Mouse (Mus musculus) midbrain, embryonic 13.5 days (tissue): ENCODE measurements around the gene Ptn. TPM values are rescaled to one million over a fixed set of nuclear protein-coding genes. Genes with fewer than 3 reads are reported as not detected.
A peak's percentile ranks its signal among the peaks of the same experiment; 100 is the strongest.

Source experiments
- ATAC-seq: fragments of 200-750 bp; cut with Nextera tagmentation; 2 replicates; pipeline ENCODE4 v1.8.0; 2017; ENCODE audit warnings: mild to moderate bottlenecking, moderate TSS enrichment, moderate library complexity
- H3K27ac ChIP-seq: fragments of 300-500 bp; sonication (generic); 2 replicates; pipeline ENCODE4 v1.5.1; 2015; ENCODE audit warnings: inconsistent platforms, mild to moderate bottlenecking, moderate library complexity
- H3K27me3 ChIP-seq: fragments of 300-500 bp; sonication (generic); 2 replicates; pipeline ENCODE4 v1.6.1; 2015; ENCODE audit warnings: mild to moderate bottlenecking, inconsistent platforms
- H3K36me3 ChIP-seq: fragments of 300-500 bp; sonication (generic); 2 replicates; pipeline ENCODE4 v1.6.1; 2015; ENCODE audit warnings: mild to moderate bottlenecking, inconsistent platforms
- H3K4me1 ChIP-seq: fragments of 300-500 bp; sonication (generic); replicated peaks from 2 replicates; pipeline ENCODE4 v1.6.1; 2015; ENCODE audit warnings: inconsistent platforms
- H3K4me2 ChIP-seq: fragments of 300-500 bp; sonication (generic); replicated peaks from 2 replicates; pipeline ENCODE4 v1.6.1; 2015; ENCODE audit warnings: moderate library complexity, mild to moderate bottlenecking, inconsistent platforms
- H3K4me3 ChIP-seq: fragments of 300-500 bp; sonication (generic); replicated peaks from 2 replicates; pipeline ENCODE4 v1.5.1; 2015; ENCODE audit warnings: mild to moderate bottlenecking, inconsistent platforms
- H3K9ac ChIP-seq: fragments of 300-500 bp; sonication (generic); replicated peaks from 2 replicates; pipeline ENCODE4 v1.6.1; 2015; ENCODE audit warnings: mild to moderate bottlenecking, inconsistent platforms
- H3K9me3 ChIP-seq: fragments of 300-500 bp; sonication (generic); 2 replicates; pipeline ENCODE4 v1.6.1; 2016; ENCODE audit warnings: mild to moderate bottlenecking, inconsistent platforms
- WGBS: fragments of 180-500 bp; shearing (Covaris S2); methylation state at CpG from one replicate; pipeline ENCODE4 v1.1.7; 2015; 5-methylcytosine and 5-hydroxymethylcytosine counted together
- polyA plus RNA-seq: library from polyadenylated mRNA; unstranded; fragments of >200 nt; fragmentation: Nextera tagmentation; extraction: Ambion mirVana; gene quantifications from 2 replicates; pipeline ENCODE4 v1.2.1, GENCODE M21; 2015

Ptn gene
- polyA plus RNA-seq, 1 experiment from 2014 or later: 499 TPM

GRCm38 (mm10) chr6:36810448-36810847 lies 428 bp upstream of the Ptn start:
- peaks cover 42% of the 10 kb centered on the region for H3K4me1 ChIP-seq
- peak; percentile 57 for ATAC-seq
- peak overlapping the region; percentile 70 for H3K4me2 ChIP-seq
- peak overlapping the region; percentile 76 for H3K9ac ChIP-seq
- H3K4me3 ChIP-seq: peak overlapping the region; percentile 52
- H3K9me3 ChIP-seq: no peaks in the 10 kb centered on the region
- H3K36me3 ChIP-seq: peaks cover 5% of the 10 kb centered on the region
- peak overlapping the region; percentile 87 for H3K27ac ChIP-seq
- WGBS: 4% methylated on average over 5 of the region's 5 CpGs
- H3K27me3 ChIP-seq: peaks cover 9% of the 10 kb centered on the region; the same call in 1 of the 2 replicates

GRCm38 (mm10) chr6:36809311-36809726 lies 701 bp downstream of the Ptn start:
- Histone ChIP-seq H3K4me2 (peak overlapping the region; percentile 70), H3K9me3 (no peaks in the 10 kb centered on the region), H3K27me3 (peaks cover 9% of the 10 kb centered on the region; the same call in 1 of the 2 replicates), H3K9ac (peak overlapping the region; percentile 76), H3K36me3 (peaks cover 5% of the 10 kb centered on the region), H3K4me1 (peaks cover 43% of the 10 kb centered on the region), H3K27ac (peak overlapping the region; percentile 87), H3K4me3 (peak overlapping the region; percentile 52)
- peak; percentile 71 for ATAC-seq
- under 1% methylated on average over 7 of the region's 7 CpGs for WGBS

GRCm38 (mm10) chr6:36808306-36809058 lies 1.5 kb downstream of the Ptn start:
- H3K4me3 ChIP-seq: peak overlapping the region; percentile 52
- WGBS: 18% methylated on average over 7 of the region's 7 CpGs
- peak overlapping the region; percentile 76 for H3K9ac ChIP-seq
- H3K4me2 ChIP-seq: peak overlapping the region; percentile 70
- no peaks in the 10 kb centered on the region for H3K9me3 ChIP-seq
- peak overlapping the region; percentile 87 for H3K27ac ChIP-seq
- no peak for ATAC-seq
- H3K36me3 ChIP-seq: peaks cover 8% of the 10 kb centered on the region
- H3K27me3 ChIP-seq: peaks cover 9% of the 10 kb centered on the region; the same call in 1 of the 2 replicates
- H3K4me1 ChIP-seq: peaks cover 43% of the 10 kb centered on the region

GRCm38 (mm10) chr6:36806906-36807305 lies 3.1 kb downstream of the Ptn start:
- Histone ChIP-seq H3K4me3 (peak overlapping the region; percentile 11), H3K27me3 (0 out of 2 replicates have a peak, but pooled peaks cover 2% of the 10 kb centered on the region), H3K4me1 (peaks cover 43% of the 10 kb centered on the region), H3K9ac (no peak overlapping the region), H3K36me3 (peaks cover 9% of the 10 kb centered on the region), H3K4me2 (peak overlapping the region; percentile 38), H3K27ac (no peak overlapping the region), H3K9me3 (no peaks in the 10 kb centered on the region)
- 85% methylated on average over 6 of the region's 6 CpGs for WGBS
- ATAC-seq: no peak

GRCm38 (mm10) chr6:36800309-36800946 lies 9.6 kb downstream of the Ptn start:
- ATAC-seq: no peak
- Histone ChIP-seq H3K9me3 (no peaks in the 10 kb centered on the region), H3K4me3 (no peak overlapping the region), H3K4me1 (peaks cover 25% of the 10 kb centered on the region), H3K9ac (no peak overlapping the region), H3K36me3 (0 out of 2 replicates have a peak, but pooled peaks cover 6% of the 10 kb centered on the region), H3K4me2 (peak overlapping the region; percentile 17; the same call in 1 of the 2 replicates), H3K27me3 (no peaks in the 10 kb centered on the region), H3K27ac (no peak overlapping the region)
- 67% methylated on average over 5 of the region's 5 CpGs for WGBS

GRCm38 (mm10) chr6:36797066-36797655 lies 12.9 kb downstream of the Ptn start:
- Histone ChIP-seq H3K27me3 (no peaks in the 10 kb centered on the region), H3K36me3 (0 out of 2 replicates have a peak, but pooled peaks cover 3% of the 10 kb centered on the region), H3K9me3 (no peaks in the 10 kb centered on the region), H3K4me1 (peaks cover 29% of the 10 kb centered on the region), H3K9ac (no peak overlapping the region), H3K27ac (peak overlapping the region; percentile 67), H3K4me2 (no peak overlapping the region), H3K4me3 (no peak overlapping the region)
- ATAC-seq: peak; percentile 88
- WGBS: 21% methylated on average over 3 of the region's 3 CpGs

GRCm38 (mm10) chr6:36794535-36794934 lies 15.5 kb downstream of the Ptn start:
- H3K4me1 ChIP-seq: peaks cover 41% of the 10 kb centered on the region
- 84% methylated on average over 4 of the region's 4 CpGs for WGBS
- no peak overlapping the region for H3K27ac ChIP-seq

GRCm38 (mm10) chr6:36793775-36794174 lies 16.2 kb downstream of the Ptn start:
- Histone ChIP-seq H3K4me1 (peaks cover 48% of the 10 kb centered on the region), H3K9ac (no peak overlapping the region), H3K4me3 (no peak overlapping the region), H3K9me3 (no peaks in the 10 kb centered on the region), H3K27ac (0 out of 2 replicates have a peak overlapping the region, but pooled peaks have one; percentile 14), H3K36me3 (no peaks in the 10 kb centered on the region), H3K4me2 (no peak overlapping the region), H3K27me3 (no peaks in the 10 kb centered on the region)
- 76% methylated on average over 5 of the region's 5 CpGs for WGBS
- ATAC-seq: no peak

More at GRCm38 (mm10) chr6:36794535-36794934, 15.5 kb downstream of the Ptn start:
- no peak for ATAC-seq
- Histone ChIP-seq H3K4me3 (no peak overlapping the region), H3K9me3 (no peaks in the 10 kb centered on the region), H3K4me2 (no peak overlapping the region), H3K27me3 (no peaks in the 10 kb centered on the region), H3K36me3 (no peaks in the 10 kb centered on the region), H3K9ac (no peak overlapping the region)

GRCm38 (mm10) chr6:36789261-36789660 lies 20.8 kb downstream of the Ptn start:
- peak overlapping the region; percentile 32; the same call in 1 of the 2 replicates for H3K4me2 ChIP-seq
- no peak for ATAC-seq

GRCm38 (mm10) chr6:36788576-36789191 lies 21.3 kb downstream of the Ptn start:
- Histone ChIP-seq H3K9me3 (no peaks in the 10 kb centered on the region), H3K4me2 (peak overlapping the region; percentile 32; the same call in 1 of the 2 replicates), H3K27ac (peak overlapping the region; percentile 72), H3K27me3 (peaks cover 11% of the 10 kb centered on the region), H3K36me3 (0 out of 2 replicates have a peak, but pooled peaks cover 5% of the 10 kb centered on the region), H3K4me3 (no peak overlapping the region), H3K9ac (no peak overlapping the region; the same call in 1 of the 2 replicates), H3K4me1 (peaks cover 61% of the 10 kb centered on the region)
- 15% methylated on average over 12 of the region's 12 CpGs for WGBS
- peak; percentile 86 for ATAC-seq

More at GRCm38 (mm10) chr6:36789261-36789660, 20.8 kb downstream of the Ptn start:
- 39% methylated on average over 4 of the region's 4 CpGs for WGBS
- Histone ChIP-seq H3K27me3 (peaks cover 8% of the 10 kb centered on the region), H3K9me3 (no peaks in the 10 kb centered on the region), H3K9ac (no peak overlapping the region), H3K4me3 (no peak overlapping the region), H3K36me3 (0 out of 2 replicates have a peak, but pooled peaks cover 5% of the 10 kb centered on the region), H3K4me1 (peaks cover 58% of the 10 kb centered on the region), H3K27ac (peak overlapping the region; percentile 72)

GRCm38 (mm10) chr6:36784682-36785208 lies 25.3 kb downstream of the Ptn start:
- WGBS: 33% methylated on average over 3 of the region's 3 CpGs
- Histone ChIP-seq H3K4me3 (no peak overlapping the region), H3K36me3 (peaks cover 13% of the 10 kb centered on the region; the same call in 1 of the 2 replicates), H3K4me2 (no peak overlapping the region), H3K9me3 (no peaks in the 10 kb centered on the region), H3K27ac (peak overlapping the region; percentile 45), H3K9ac (no peak overlapping the region), H3K4me1 (peaks cover 69% of the 10 kb centered on the region), H3K27me3 (peaks cover 24% of the 10 kb centered on the region)
- ATAC-seq: peak; percentile 65
